Mouse (Mus musculus): ENCODE results near the gene Ak1. TPM values are rescaled to one million over a fixed set of nuclear protein-coding genes. Genes with fewer than 3 reads are reported as not detected.

Ak1 gene
- polyA plus RNA-seq, 1 experiment from 2014 or later: 42.0 TPM

DNA sequence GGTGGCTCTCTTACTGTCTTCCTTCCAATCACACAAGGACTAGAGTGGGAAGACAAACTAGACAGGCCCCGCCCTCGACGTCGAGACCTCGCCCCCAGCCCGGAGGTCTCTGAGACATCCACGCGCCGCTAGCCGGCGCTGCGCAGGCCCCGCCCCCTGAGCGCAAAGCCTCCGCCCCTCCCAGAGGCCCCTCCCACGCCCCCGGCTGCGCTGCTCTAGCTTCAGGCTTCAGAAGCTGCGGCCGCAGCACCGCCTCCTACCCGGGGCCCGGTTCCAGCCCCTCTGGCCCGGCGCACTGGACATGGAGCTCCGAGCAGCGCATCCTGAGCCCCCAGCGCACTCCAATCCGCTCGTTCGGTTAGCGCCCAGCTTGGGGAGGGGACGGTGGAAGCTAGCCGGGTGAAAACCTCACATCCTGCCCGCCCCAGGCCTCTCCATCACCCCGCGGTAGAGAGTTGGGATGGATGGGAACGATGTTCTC, 34.6 kb upstream of the Ak1 start, which contains the start of gene St6galnac4:
TSS of gene St6galnac4 (plus strand) at position 225 of the 481 bp plus-strand sequence.
- Histone ChIP-seq H3K4me1 (peaks cover 40% of the 10 kb centered on the region), H3K4me2 (replicated peaks) (peak within 1 kb of the TSS; percentile 81), H3K9ac (peak within 1 kb of the TSS; percentile 72), H3K9me3 (no peaks in the 10 kb centered on the region), H3K36me3 (peaks cover 13% of the 10 kb centered on the region; the same call in 1 of the 2 replicates), H3K4me3 (peak within 1 kb of the TSS; percentile 62), H3K27me3 (peaks cover 12% of the 10 kb centered on the region), H3K27ac (no peak within 1 kb of the TSS)
- peak; percentile 86 for ATAC-seq (ENCODE audit: low FRiP score, low read depth)
- WGBS: 1% methylated on average over 38 of the region's 38 CpGs

DNA sequence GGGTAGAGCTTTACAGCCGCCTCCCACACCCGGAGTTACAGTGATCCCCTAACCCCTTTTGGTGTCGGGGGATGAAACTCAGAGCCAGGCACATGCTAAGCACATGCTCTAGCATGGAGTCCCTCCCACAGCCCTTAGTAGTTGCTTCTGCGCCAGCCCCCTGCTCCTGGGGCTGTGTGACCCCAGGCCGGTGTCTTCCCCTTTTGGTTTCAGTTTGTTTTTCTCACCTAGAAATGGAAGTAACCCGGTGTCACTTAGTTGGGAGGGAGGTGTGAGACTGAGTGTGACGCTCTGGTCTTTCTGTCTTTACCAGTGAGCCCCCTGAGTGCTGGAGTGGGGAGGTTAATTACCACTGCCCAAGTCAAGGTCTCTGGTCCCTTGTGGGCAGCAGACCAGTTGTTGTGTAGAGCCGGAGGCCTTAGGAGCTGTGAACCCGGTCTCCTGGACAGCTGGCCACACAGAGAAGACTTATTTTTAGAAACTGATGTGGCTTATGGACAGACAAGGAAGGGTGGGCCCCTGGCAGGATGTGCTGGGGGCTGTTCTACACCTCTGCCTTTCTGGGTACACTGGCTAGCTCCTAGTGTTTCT, 33.7 kb upstream of the Ak1 start:
- 17% methylated on average over 9 of the region's 9 CpGs for WGBS
- peak overlapping the region; percentile 81 for H3K4me2 ChIP-seq (replicated peaks)
- peaks cover 13% of the 10 kb centered on the region; the same call in 1 of the 2 replicates for H3K36me3 ChIP-seq
- peaks cover 5% of the 10 kb centered on the region for H3K27me3 ChIP-seq
- H3K27ac ChIP-seq: no peak overlapping the region
- H3K4me3 ChIP-seq: peak overlapping the region; percentile 62
- ATAC-seq (ENCODE audit: low FRiP score, low read depth): no peak
- peaks cover 40% of the 10 kb centered on the region for H3K4me1 ChIP-seq
- H3K9ac ChIP-seq: peak overlapping the region; percentile 72
- H3K9me3 ChIP-seq: no peaks in the 10 kb centered on the region

- 70% methylated on average over 11 of the region's 11 CpGs for WGBS
- 0 out of 2 replicates have a peak overlapping the region, but pooled peaks have one; percentile 48 for H3K9ac ChIP-seq
- H3K27ac ChIP-seq: no peak overlapping the region
- H3K27me3 ChIP-seq: no peaks in the 10 kb centered on the region
- H3K4me3 ChIP-seq: no peak overlapping the region
- peak overlapping the region; percentile 27 for H3K4me2 ChIP-seq (replicated peaks)
- no peaks in the 10 kb centered on the region for H3K9me3 ChIP-seq
- peaks cover 21% of the 10 kb centered on the region for H3K36me3 ChIP-seq
- ATAC-seq (ENCODE audit: low FRiP score, low read depth): no peak
- peaks cover 35% of the 10 kb centered on the region for H3K4me1 ChIP-seq
These were observed 32.3 kb upstream of the Ak1 start for GRCm38 (mm10) chr2:32589213-32589795.

DNA sequence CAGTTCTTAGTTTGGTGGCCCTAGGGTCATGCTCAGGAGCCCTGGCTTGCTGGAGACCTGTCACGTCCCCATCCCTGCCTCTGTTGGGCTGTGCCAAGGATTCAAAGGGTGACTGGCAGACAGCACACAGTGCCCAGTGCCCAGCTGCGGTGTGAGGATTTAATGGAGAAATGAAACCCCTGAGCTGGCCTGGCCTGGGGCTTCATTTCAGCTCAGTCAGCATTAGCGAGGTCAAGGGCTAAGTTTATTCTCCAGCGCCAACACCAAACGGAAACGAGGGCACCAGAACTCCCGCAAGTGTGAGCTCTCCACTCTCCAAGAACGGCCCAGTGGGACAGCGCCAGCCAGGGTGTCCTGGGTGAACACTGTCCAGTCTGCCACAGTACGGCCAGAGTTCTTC, 31.3 kb upstream of the Ak1 start:
- H3K9ac ChIP-seq: no peak overlapping the region
- H3K36me3 ChIP-seq: peaks cover 26% of the 10 kb centered on the region
- 81% methylated on average over 10 of the region's 10 CpGs for WGBS
- H3K9me3 ChIP-seq: no peaks in the 10 kb centered on the region
- H3K27ac ChIP-seq: no peak overlapping the region
- H3K4me2 ChIP-seq (replicated peaks): no peak overlapping the region
- H3K4me1 ChIP-seq: peaks cover 35% of the 10 kb centered on the region
- no peak for ATAC-seq (ENCODE audit: low FRiP score, low read depth)
- H3K4me3 ChIP-seq: no peak overlapping the region
- H3K27me3 ChIP-seq: no peaks in the 10 kb centered on the region

DNA sequence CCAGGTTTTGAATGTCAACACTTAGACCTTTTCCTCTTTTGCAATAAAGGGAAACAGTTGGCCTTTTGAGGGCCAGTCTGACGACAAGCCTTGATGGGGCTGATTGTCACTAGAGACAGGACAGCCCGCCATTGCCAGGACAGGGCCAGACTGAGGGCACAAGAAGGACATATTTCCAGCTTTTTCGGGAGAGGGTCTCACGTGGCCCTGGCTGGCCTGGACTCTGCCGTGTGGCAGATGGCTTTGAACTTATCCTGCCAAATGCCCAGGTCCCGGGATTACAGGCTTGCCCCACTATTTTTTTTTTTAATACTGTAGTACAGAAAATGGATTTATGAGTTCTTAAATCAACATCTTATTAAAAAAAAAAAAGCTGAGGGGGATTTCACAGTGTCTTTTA, 30.3 kb upstream of the Ak1 start:
- H3K4me1 ChIP-seq: peaks cover 35% of the 10 kb centered on the region
- 47% methylated on average over 6 of the region's 6 CpGs for WGBS
- no peaks in the 10 kb centered on the region for H3K9me3 ChIP-seq
- no peak overlapping the region for H3K9ac ChIP-seq
- no peaks in the 10 kb centered on the region for H3K27me3 ChIP-seq
- no peak for ATAC-seq (ENCODE audit: low FRiP score, low read depth)
- H3K27ac ChIP-seq: no peak overlapping the region
- H3K4me2 ChIP-seq (replicated peaks): no peak overlapping the region
- H3K4me3 ChIP-seq: no peak overlapping the region
- peaks cover 35% of the 10 kb centered on the region for H3K36me3 ChIP-seq

- H3K27me3 ChIP-seq: no peaks in the 10 kb centered on the region
- no peak overlapping the region for H3K4me2 ChIP-seq (replicated peaks)
- no peak overlapping the region for H3K27ac ChIP-seq
- H3K4me1 ChIP-seq: peaks cover 14% of the 10 kb centered on the region
- 91% methylated on average over 13 of the region's 13 CpGs for WGBS
- ATAC-seq (ENCODE audit: low FRiP score, low read depth): no peak
- H3K4me3 ChIP-seq: no peak overlapping the region
- H3K36me3 ChIP-seq: peaks cover 37% of the 10 kb centered on the region
- no peaks in the 10 kb centered on the region for H3K9me3 ChIP-seq
- no peak overlapping the region for H3K9ac ChIP-seq
These were observed 24.8 kb upstream of the Ak1 start for GRCm38 (mm10) chr2:32596725-32597124.

DNA sequence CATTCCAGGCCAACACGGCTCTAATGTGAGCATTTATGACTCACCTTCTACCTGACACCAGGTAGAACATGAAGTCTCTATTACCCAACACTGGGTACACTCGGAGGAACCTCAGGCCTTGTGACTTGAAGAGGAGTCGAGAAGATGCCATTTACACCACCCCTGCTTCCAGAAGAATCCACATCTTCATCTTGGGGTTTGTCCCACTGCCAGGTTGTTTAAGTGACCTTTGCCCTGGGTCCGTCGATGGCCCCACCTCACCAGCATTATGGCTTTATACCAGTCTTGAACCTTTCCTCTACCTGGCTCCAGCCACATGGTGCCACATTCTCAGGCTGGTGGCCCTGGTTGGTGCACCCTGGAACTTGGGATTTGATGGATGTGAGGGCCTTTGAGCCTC, 24.3 kb upstream of the Ak1 start:
- no peak overlapping the region for H3K4me2 ChIP-seq (replicated peaks)
- no peak overlapping the region for H3K9ac ChIP-seq
- peaks cover 17% of the 10 kb centered on the region for H3K4me1 ChIP-seq
- ATAC-seq (ENCODE audit: low FRiP score, low read depth): no peak
- no peak overlapping the region for H3K4me3 ChIP-seq
- 84% methylated on average over 5 of the region's 5 CpGs for WGBS
- no peaks in the 10 kb centered on the region for H3K9me3 ChIP-seq
- H3K36me3 ChIP-seq: peaks cover 37% of the 10 kb centered on the region
- H3K27ac ChIP-seq: no peak overlapping the region
- no peaks in the 10 kb centered on the region for H3K27me3 ChIP-seq

DNA sequence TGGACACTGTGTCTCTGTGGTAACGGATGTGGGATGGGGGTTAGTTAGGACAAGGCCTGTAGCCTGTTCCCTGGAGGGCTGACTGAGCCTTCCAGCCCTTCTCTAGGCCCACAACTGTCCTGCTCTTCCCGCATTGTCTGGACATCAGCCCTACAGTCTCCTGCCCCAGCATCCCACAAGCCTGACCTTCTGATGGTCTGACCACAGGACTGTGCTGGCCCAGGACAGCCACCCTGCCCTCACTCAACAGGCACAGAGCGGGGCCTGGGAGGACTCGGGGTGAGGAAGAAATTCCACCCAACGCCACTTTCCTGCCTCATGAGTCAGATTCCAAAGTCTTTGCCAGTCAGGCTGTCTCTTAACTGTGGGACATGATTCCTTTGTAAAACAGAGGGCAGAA, 23.9 kb upstream of the Ak1 start:
- no peak overlapping the region for H3K4me3 ChIP-seq
- ATAC-seq (ENCODE audit: low FRiP score, low read depth): no peak
- H3K36me3 ChIP-seq: peaks cover 37% of the 10 kb centered on the region

GRCm38 (mm10) chr2:32598506-32598905, 23.1 kb upstream of the Ak1 start:
- no peak overlapping the region for H3K4me2 ChIP-seq (replicated peaks)
- H3K4me1 ChIP-seq: peaks cover 20% of the 10 kb centered on the region
- H3K9me3 ChIP-seq: no peaks in the 10 kb centered on the region
- H3K27ac ChIP-seq: no peak overlapping the region; the same call in 1 of the 2 replicates
- H3K9ac ChIP-seq: no peak overlapping the region
- WGBS: 88% methylated on average over 8 of the region's 8 CpGs
- peaks cover 36% of the 10 kb centered on the region for H3K36me3 ChIP-seq
- H3K4me3 ChIP-seq: no peak overlapping the region
- H3K27me3 ChIP-seq: no peaks in the 10 kb centered on the region
- no peak for ATAC-seq (ENCODE audit: low FRiP score, low read depth)

More for the DNA sequence above, 23.9 kb upstream of the Ak1 start:
- Histone ChIP-seq H3K27ac (no peak overlapping the region), H3K4me1 (peaks cover 20% of the 10 kb centered on the region), H3K9me3 (no peaks in the 10 kb centered on the region), H3K4me2 (replicated peaks) (no peak overlapping the region), H3K9ac (no peak overlapping the region), H3K27me3 (no peaks in the 10 kb centered on the region)
- 89% methylated on average over 5 of the region's 5 CpGs for WGBS

- Histone ChIP-seq H3K27me3 (no peaks in the 10 kb centered on the region), H3K9ac (no peak within 1 kb of the TSS), H3K9me3 (no peaks in the 10 kb centered on the region), H3K4me1 (peaks cover 20% of the 10 kb centered on the region), H3K36me3 (peaks cover 28% of the 10 kb centered on the region), H3K4me3 (no peak within 1 kb of the TSS), H3K27ac (no peak within 1 kb of the TSS; the same call in 1 of the 2 replicates), H3K4me2 (replicated peaks) (no peak within 1 kb of the TSS)
- ATAC-seq (ENCODE audit: low FRiP score, low read depth): no peak
- WGBS: 88% methylated on average over 3 of the region's 3 CpGs
These were observed 22.1 kb upstream of the Ak1 start, which contains the start of gene St6galnac6 for GRCm38 (mm10) chr2:32599409-32599808. TSS of gene St6galnac6 (plus strand) at chr2:32599709.

- peak overlapping the region; percentile 59; the same call in 1 of the 2 replicates for H3K4me2 ChIP-seq (replicated peaks)
- H3K9ac ChIP-seq: 0 out of 2 replicates have a peak overlapping the region, but pooled peaks have one; percentile 43
- WGBS: 29% methylated on average over 8 of the region's 8 CpGs
- H3K9me3 ChIP-seq: no peaks in the 10 kb centered on the region
- peaks cover 15% of the 10 kb centered on the region for H3K36me3 ChIP-seq
- H3K4me1 ChIP-seq: peaks cover 20% of the 10 kb centered on the region
- H3K4me3 ChIP-seq: no peak overlapping the region
- peak; percentile 60 for ATAC-seq (ENCODE audit: low FRiP score, low read depth)
- H3K27me3 ChIP-seq: no peaks in the 10 kb centered on the region
- peak overlapping the region; percentile 76; the same call in 1 of the 2 replicates for H3K27ac ChIP-seq
These were observed 20.0 kb upstream of the Ak1 start for GRCm38 (mm10) chr2:32601417-32602065.

- peaks cover 27% of the 10 kb centered on the region for H3K4me1 ChIP-seq
- no peaks in the 10 kb centered on the region for H3K9me3 ChIP-seq
- H3K4me3 ChIP-seq: peak overlapping the region; percentile 39
- peak; percentile 58; the same call in 1 of the 2 replicates for ATAC-seq (ENCODE audit: low FRiP score, low read depth)
- H3K27me3 ChIP-seq: no peaks in the 10 kb centered on the region
- H3K36me3 ChIP-seq: peaks cover 4% of the 10 kb centered on the region
- 0 out of 2 replicates have a peak overlapping the region, but pooled peaks have one; percentile 3 for H3K9ac ChIP-seq
- peak overlapping the region; percentile 76 for H3K27ac ChIP-seq
- peak overlapping the region; percentile 59 for H3K4me2 ChIP-seq (replicated peaks)
- under 1% methylated on average over 11 of the region's 11 CpGs for WGBS
These were observed 18.9 kb upstream of the Ak1 start for GRCm38 (mm10) chr2:32602600-32603054.
